Mouse (Mus musculus) erythroblast, embryonic 14.5 days (primary cell): ENCODE data around the gene 1700001O22Rik.

Experiments used
- GATA1 ChIP-seq: IDR thresholded peaks from 2 replicates; pipeline ENCODE4 v1.6.1; 2012; ENCODE audit warnings: low read length, inconsistent platforms, mixed read lengths
- TAL1 ChIP-seq: IDR thresholded peaks from 3 replicates; pipeline ENCODE4 v1.6.1; 2012; ENCODE audit warnings: low read length, inconsistent platforms, mixed read lengths

DNA sequence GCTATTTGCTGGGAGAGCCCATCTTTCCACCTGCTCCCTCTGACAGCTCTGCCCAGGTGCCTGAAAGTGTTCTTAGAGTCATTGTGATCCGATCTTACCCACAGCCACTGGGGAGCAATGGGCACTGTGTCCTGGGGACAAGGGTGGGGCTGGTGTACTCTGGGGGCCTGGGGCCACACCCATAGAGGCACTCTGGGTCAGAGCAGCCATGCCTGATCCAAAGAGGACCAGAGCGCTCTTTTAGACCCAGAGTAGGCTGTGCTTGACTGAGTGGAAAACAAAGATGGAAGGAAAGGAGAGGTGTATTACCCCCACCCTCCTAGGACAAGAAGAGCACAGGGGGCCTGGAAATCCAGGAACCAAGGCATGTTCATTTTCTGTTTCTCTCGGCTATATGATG, at the start of gene 1700001O22Rik:
- TF ChIP-seq TAL1 (no peak), GATA1 (no peak)
